Mouse (Mus musculus): ENCODE results near the gene A030014E15Rik. TPM values are rescaled to one million over a fixed set of nuclear protein-coding genes. Genes with fewer than 3 reads are reported as not detected.
"Not testable (repeated sequence)": the region's sequence is repeated elsewhere in the genome, so short reads cannot be mapped to it uniquely, and the experiment has no call there.

The A030014E15Rik gene
- polyA plus RNA-seq (2015; fragmentation: Nextera tagmentation; extraction: Ambion mirVana), result not detected in 2 replicates

GRCm38 (mm10) chr1:82924650-82925049, at the start of gene A030014E15Rik:
Gene A030014E15Rik (plus strand): TSS chr1:82924917.
- Histone ChIP-seq H3K9ac (replicated peaks) (no peak within 1 kb of the TSS), H3K4me3 (replicated peaks) (no peak within 1 kb of the TSS), H3K4me2 (replicated peaks) (no peak within 1 kb of the TSS), H3K4me1 (replicated peaks) (no peaks in the 10 kb centered on the region), H3K27me3 (no peaks in the 10 kb centered on the region), H3K9me3 (no peaks in the 10 kb centered on the region), H3K27ac (no peak within 1 kb of the TSS), H3K36me3 (no peaks in the 10 kb centered on the region)
- 93% methylated on average over 6 of the region's 6 CpGs for WGBS
- no peak for ATAC-seq

GRCm38 (mm10) chr1:82879172-82879571, 45.5 kb upstream of the A030014E15Rik start:
- no peaks in the 10 kb centered on the region for H3K4me1 ChIP-seq (replicated peaks)
- H3K27me3 ChIP-seq, result no peaks in the 10 kb centered on the region
- peaks cover 26% of the 10 kb centered on the region for H3K36me3 ChIP-seq
- no peaks in the 10 kb centered on the region for H3K9me3 ChIP-seq
- H3K27ac ChIP-seq, result no peak overlapping the region
- no peak for ATAC-seq
- 85% methylated on average over 2 of the region's 2 CpGs for WGBS
- no peak overlapping the region for H3K9ac ChIP-seq (replicated peaks)
- no peak overlapping the region for H3K4me2 ChIP-seq (replicated peaks)
- H3K4me3 ChIP-seq (replicated peaks), result no peak overlapping the region

DNA sequence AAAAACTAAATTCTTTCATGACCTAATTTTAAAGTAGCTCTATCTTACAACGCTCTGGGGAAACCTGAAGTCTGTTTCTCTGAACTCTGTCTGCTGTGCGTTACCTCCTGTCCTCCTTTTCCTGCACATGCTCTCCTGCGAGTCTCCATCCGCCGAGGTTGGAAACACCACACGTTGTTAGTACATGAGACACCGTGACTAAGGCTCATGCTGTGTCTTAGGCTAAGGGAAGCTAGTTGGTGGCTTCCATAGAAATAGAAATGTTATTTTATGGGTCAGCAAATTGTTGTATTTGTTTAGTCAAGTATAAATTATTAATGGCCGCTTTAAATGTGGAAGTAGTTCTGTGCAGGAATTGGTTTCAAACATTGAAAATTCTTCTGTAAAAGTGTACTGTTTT, 44.5 kb upstream of the A030014E15Rik start:
- no peaks in the 10 kb centered on the region for H3K9me3 ChIP-seq
- no peaks in the 10 kb centered on the region for H3K4me1 ChIP-seq (replicated peaks)
- no peak overlapping the region for H3K4me3 ChIP-seq (replicated peaks)
- H3K36me3 ChIP-seq, result peaks cover 28% of the 10 kb centered on the region
- H3K27me3 ChIP-seq, result no peaks in the 10 kb centered on the region
- WGBS, result 75% methylated on average over 8 of the region's 8 CpGs
- no peak overlapping the region for H3K9ac ChIP-seq (replicated peaks)
- no peak overlapping the region for H3K27ac ChIP-seq
- no peak for ATAC-seq
- H3K4me2 ChIP-seq (replicated peaks), result no peak overlapping the region

DNA sequence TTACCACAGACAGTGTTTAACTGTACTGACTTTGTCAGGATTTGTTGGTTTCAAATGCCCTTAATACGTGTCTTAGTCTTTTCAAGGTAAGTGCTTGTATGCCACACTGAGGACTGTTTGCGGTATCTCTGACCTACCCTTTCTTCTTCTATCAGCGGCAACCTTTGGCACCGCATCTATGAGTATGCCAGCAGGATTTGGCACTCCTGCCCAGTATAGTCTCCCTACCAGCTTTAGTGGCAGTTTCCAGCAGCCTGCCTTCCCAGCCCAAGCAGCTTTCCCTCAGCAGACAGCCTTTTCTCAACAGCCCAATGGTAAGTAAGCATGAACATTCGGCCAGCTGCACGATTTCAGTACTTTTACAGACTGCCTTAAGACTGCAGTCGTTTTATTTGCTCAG, 31.4 kb upstream of the A030014E15Rik start:
- no peak overlapping the region for H3K4me2 ChIP-seq (replicated peaks)
- H3K9me3 ChIP-seq, result no peaks in the 10 kb centered on the region
- 98% methylated on average over 7 of the region's 7 CpGs for WGBS
- H3K27ac ChIP-seq, result no peak overlapping the region
- no peak overlapping the region for H3K9ac ChIP-seq (replicated peaks)
- no peak for ATAC-seq
- no peak overlapping the region for H3K4me3 ChIP-seq (replicated peaks)
- peaks cover 32% of the 10 kb centered on the region for H3K36me3 ChIP-seq
- H3K4me1 ChIP-seq (replicated peaks), result no peaks in the 10 kb centered on the region
- no peaks in the 10 kb centered on the region for H3K27me3 ChIP-seq

GRCm38 (mm10) chr1:82900567-82900966, 24.1 kb upstream of the A030014E15Rik start:
- H3K4me2 ChIP-seq (replicated peaks), result no peak overlapping the region
- H3K4me1 ChIP-seq (replicated peaks), result no peaks in the 10 kb centered on the region
- H3K27me3 ChIP-seq, result no peaks in the 10 kb centered on the region
- no peak overlapping the region for H3K27ac ChIP-seq
- no peak overlapping the region for H3K4me3 ChIP-seq (replicated peaks)
- H3K9me3 ChIP-seq, result no peaks in the 10 kb centered on the region
- no peak overlapping the region for H3K9ac ChIP-seq (replicated peaks)
- 95% methylated on average over 1 of the region's 1 CpGs for WGBS
- ATAC-seq, result no peak
- H3K36me3 ChIP-seq, result peaks cover 32% of the 10 kb centered on the region

DNA sequence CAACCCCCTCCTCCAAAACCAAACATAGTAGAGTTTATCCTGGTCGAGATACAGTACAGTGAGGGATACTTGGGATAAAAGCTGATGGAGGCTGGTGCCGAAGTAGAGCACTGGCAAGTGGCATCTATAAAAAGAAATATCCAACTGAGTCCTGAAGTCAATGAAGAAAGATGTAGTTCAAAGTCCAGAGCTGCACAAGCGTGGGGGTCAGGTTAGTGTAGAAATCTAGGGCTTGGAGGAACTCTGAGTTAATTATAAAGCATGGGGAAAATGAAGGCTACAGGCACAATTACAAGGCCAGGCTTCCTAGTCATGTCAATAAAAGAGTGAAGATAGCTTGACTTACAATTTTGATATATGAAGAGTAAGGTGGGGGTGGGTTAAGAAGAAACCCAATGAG, 23.5 kb upstream of the A030014E15Rik start:
- H3K4me3 ChIP-seq (replicated peaks), result no peak overlapping the region
- no peaks in the 10 kb centered on the region for H3K9me3 ChIP-seq
- no peaks in the 10 kb centered on the region for H3K27me3 ChIP-seq
- H3K36me3 ChIP-seq, result peaks cover 32% of the 10 kb centered on the region
- H3K27ac ChIP-seq, result no peak overlapping the region
- WGBS, result 97% methylated on average over 3 of the region's 3 CpGs
- H3K4me1 ChIP-seq (replicated peaks), result peaks cover 4% of the 10 kb centered on the region; the same call in 1 of the 2 replicates
- ATAC-seq, result no peak
- no peak overlapping the region for H3K9ac ChIP-seq (replicated peaks)
- no peak overlapping the region for H3K4me2 ChIP-seq (replicated peaks)

DNA sequence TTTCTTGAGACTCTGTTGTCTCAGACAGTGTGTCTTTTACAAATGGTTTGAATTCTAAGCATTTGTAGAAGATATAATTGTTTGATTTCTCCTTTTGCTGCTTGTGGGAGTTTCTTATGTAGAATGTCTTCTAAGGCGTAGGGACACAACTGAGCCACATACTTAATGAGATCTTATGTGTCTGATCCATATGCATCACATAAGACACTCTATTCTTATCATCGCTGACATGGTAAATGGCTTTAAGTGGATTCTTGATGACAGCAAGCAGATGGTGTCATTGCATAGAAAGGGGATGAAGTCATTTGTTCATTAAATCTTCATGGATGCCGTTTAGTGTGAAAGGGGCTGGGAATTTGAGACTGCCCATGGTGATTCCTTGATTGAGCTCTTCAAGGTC, 18.8 kb upstream of the A030014E15Rik start:
- Histone ChIP-seq H3K27me3 (no peaks in the 10 kb centered on the region), H3K9me3 (no peaks in the 10 kb centered on the region), H3K4me3 (replicated peaks) (no peak overlapping the region), H3K27ac (no peak overlapping the region), H3K9ac (replicated peaks) (no peak overlapping the region), H3K4me1 (replicated peaks) (peaks cover 4% of the 10 kb centered on the region; the same call in 1 of the 2 replicates), H3K4me2 (replicated peaks) (no peak overlapping the region), H3K36me3 (peaks cover 17% of the 10 kb centered on the region)
- WGBS, result 40% methylated on average over 3 of the region's 3 CpGs
- ATAC-seq, result no peak

GRCm38 (mm10) chr1:82913025-82913424, 11.7 kb upstream of the A030014E15Rik start, which contains the start of gene A030005L19Rik:
Gene A030005L19Rik (plus strand): TSS chr1:82913325.
- no peak for ATAC-seq
- Histone ChIP-seq H3K9me3 (no peaks in the 10 kb centered on the region), H3K9ac (replicated peaks) (no peak within 1 kb of the TSS), H3K36me3 (no peaks in the 10 kb centered on the region), H3K4me2 (replicated peaks) (no peak within 1 kb of the TSS), H3K27ac (no peak within 1 kb of the TSS), H3K4me1 (replicated peaks) (no peaks in the 10 kb centered on the region), H3K4me3 (replicated peaks) (no peak within 1 kb of the TSS), H3K27me3 (no peaks in the 10 kb centered on the region)
- WGBS, result 92% methylated on average over 3 of the region's 3 CpGs

- WGBS, result 96% methylated on average over 5 of the region's 5 CpGs
- not testable (repeated sequence) for H3K4me2 ChIP-seq (replicated peaks); H3K9ac ChIP-seq (replicated peaks); ATAC-seq; H3K4me1 ChIP-seq (replicated peaks); H3K36me3 ChIP-seq; H3K27ac ChIP-seq; H3K27me3 ChIP-seq; H3K9me3 ChIP-seq; H3K4me3 ChIP-seq (replicated peaks)
Measured at GRCm38 (mm10) chr1:82913434-82913833, 11.3 kb upstream of the A030014E15Rik start.

- not testable (repeated sequence) for H3K9ac ChIP-seq (replicated peaks); H3K27ac ChIP-seq; H3K4me1 ChIP-seq (replicated peaks); H3K36me3 ChIP-seq; ATAC-seq; H3K27me3 ChIP-seq; H3K4me3 ChIP-seq (replicated peaks); H3K9me3 ChIP-seq; H3K4me2 ChIP-seq (replicated peaks)
- 92% methylated on average over 2 of the region's 3 CpGs for WGBS
Measured at GRCm38 (mm10) chr1:82930558-82930957, 5.8 kb downstream of the A030014E15Rik start.

DNA sequence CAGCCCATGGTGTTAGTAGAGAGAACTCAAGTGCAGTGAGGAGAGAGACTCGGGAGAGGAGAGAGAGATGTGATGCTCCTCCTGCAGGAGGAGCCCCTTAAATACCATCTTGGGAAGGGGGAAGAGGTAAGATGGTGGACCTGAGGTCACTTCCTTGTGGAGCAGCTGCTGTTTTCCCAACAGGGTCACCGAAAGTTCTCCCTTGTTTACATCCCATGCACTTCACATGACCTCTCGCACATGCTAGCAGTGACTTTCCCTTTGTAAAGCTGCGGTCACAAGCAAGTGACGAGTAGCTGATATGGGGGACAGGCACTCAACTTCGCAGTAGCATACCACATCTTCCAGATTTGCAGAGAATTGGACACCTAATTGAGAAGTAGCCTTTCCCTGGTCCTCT, 6.6 kb downstream of the A030014E15Rik start, which contains the start of gene Gm6217:
Gm6217 (minus strand) TSS at position 74 of the 400 bp plus-strand sequence.
- ATAC-seq, result not testable (repeated sequence)

DNA sequence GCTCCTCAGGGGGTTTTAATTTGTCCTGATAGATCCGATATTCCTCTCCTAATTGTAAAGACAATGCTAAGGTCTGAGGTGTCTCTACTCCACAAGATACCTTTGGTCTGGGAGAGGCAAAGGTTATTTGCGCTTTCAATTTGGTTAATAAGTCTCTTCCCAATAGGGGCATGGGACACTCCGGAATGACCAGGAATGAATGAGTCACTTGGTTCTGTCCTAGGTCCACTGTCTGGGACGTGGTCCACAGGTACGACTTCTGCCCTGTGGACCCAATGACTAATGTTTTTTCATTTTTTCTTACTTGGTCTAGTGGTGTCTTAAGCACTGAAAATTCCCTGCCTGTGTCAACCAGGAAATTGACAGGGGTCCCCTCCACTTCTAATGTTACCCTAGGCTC, 13.9 kb downstream of the A030014E15Rik start:
- Histone ChIP-seq H3K27ac (no peak overlapping the region), H3K27me3 (no peaks in the 10 kb centered on the region), H3K4me2 (replicated peaks) (no peak overlapping the region), H3K4me3 (replicated peaks) (no peak overlapping the region), H3K9ac (replicated peaks) (no peak overlapping the region), H3K4me1 (replicated peaks) (no peaks in the 10 kb centered on the region), H3K9me3 (no peaks in the 10 kb centered on the region; the same call in 1 of the 2 replicates), H3K36me3 (no peaks in the 10 kb centered on the region)
- WGBS, result 91% methylated on average over 5 of the region's 5 CpGs
- ATAC-seq, result no peak

More for the DNA sequence above, 6.6 kb downstream of the A030014E15Rik start, which contains the start of gene Gm6217:
- not testable (repeated sequence) for H3K4me2 ChIP-seq (replicated peaks); H3K9ac ChIP-seq (replicated peaks); H3K9me3 ChIP-seq; H3K4me1 ChIP-seq (replicated peaks); H3K27ac ChIP-seq; H3K36me3 ChIP-seq; H3K4me3 ChIP-seq (replicated peaks); H3K27me3 ChIP-seq
- WGBS, result no CpG with 5 or more reads among the region's 6 CpGs

DNA sequence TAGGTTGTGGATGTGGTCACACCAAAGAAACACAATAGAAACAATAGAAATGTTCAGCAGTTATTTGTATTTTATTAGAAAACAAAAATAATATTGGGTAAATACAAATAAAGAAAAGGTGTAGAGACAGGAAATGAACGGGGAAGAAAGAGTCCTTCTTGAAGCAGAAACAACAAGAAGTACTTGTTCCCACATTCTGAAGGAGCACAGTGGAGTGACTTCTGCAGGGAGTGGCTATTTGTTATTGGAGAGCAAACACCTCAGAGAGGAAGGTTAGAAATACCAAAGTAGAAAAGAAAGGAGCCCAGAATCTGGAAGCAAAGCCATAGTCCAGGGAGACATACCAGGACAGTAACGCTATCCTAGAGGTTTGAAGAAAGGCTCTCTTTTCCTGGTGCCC, 17.8 kb downstream of the A030014E15Rik start:
- H3K27ac ChIP-seq; H3K9ac ChIP-seq (replicated peaks); H3K4me1 ChIP-seq (replicated peaks); H3K27me3 ChIP-seq; H3K4me3 ChIP-seq (replicated peaks); H3K9me3 ChIP-seq; H3K4me2 ChIP-seq (replicated peaks); H3K36me3 ChIP-seq; ATAC-seq: not testable (repeated sequence)
- WGBS, result 86% methylated on average over 1 of the region's 2 CpGs

Data from midbrain, embryonic 13.5 days (tissue).